Mouse (Mus musculus) small intestine, adult 2 months (tissue): ENCODE data around the gene Arhgef3.

ENCODE experiments used
- CTCF ChIP-seq: fragments of 200-500 bp; IDR thresholded peaks from 2 replicates; pipeline ENCODE4 v1.5.1; 2012; ENCODE audit warnings: low read depth, mild to moderate bottlenecking, control low read depth, inconsistent platforms, low read length, moderate library complexity, mixed read lengths; ENCODE audit not compliant: insufficient replicate concordance, insufficient read length; ENCODE audit errors: extremely low read depth
- POLR2A ChIP-seq: fragments of 200-500 bp; IDR thresholded peaks from 2 replicates; pipeline ENCODE4 v1.6.1; 2012; ENCODE audit warnings: low read depth, mild to moderate bottlenecking, control low read depth, inconsistent platforms, low read length, moderate library complexity

DNA sequence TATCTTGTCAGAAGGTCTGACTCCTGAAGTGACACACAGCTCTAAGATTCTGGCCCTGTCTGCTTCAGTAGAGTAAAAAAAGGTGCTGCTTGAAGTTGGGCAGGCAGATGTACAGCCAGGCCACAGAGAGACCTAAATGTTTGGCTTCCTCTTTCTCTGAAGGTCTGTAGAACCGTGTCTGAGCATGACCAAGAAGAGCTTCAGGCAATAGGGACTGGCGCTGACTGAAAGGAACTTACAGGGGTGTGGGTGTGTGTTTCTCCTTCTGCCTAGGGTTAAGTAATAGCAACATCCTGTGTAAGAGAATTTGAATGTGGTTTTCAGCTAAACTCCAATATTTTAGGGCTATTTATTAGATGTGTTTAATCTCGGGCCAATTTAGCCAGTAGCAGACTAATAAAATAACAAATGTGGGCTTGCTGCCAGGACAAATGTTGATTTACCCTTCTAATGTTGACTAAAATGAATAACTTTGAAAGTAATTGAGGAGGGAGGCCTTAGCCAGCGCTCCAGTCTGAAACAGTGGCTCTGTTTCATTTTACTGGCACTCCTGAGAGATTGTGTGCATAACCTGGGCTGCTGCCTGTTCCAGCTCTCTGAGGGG is 236.9 kb downstream of the Arhgef3 start:
- TF ChIP-seq CTCF = no peak
- TF ChIP-seq POLR2A = no peak
